Comparison of ENCODE assay signal across 8 mouse cellular contexts in genomic region chr7:45403532-45404261, GRCm38 (mm10). TPM values are rescaled to one million over a fixed set of nuclear protein-coding genes. Genes with fewer than 3 reads are reported as not detected.
DNase-seq lines count a peak whose midpoint lies in the region; ATAC-seq and TF ChIP-seq lines count a peak whose summit lies in the region.
"Had no signal": no experiment of that assay in that cellular context is flagged by ENCODE, and none has a peak within 500 bp of the region (broad histone marks: within the 10 kb centered on the region; RNA-seq: fewer than 3 reads in every experiment).

No protein-coding gene starts in this region.

- DNase-seq in liver (peak; percentile 77), G1E (ENCODE audit: low spot score) (no peak)
- peak; percentile 70 for DNase-seq in adrenal gland, postnatal 25 days
- DNase-seq in gastrocnemius, postnatal 10 days = peak; percentile 70
- peak; percentile 73 for DNase-seq in left cerebral cortex, postnatal 4 days
- DNase-seq in right cerebral cortex, postnatal 14 days = peak; percentile 69

- H3K27me3 ChIP-seq in liver, embryonic 12.5 days (replicated peaks) = peaks cover 56% of the 10 kb centered on the region
- H3K27me3 ChIP-seq in G1E (ENCODE audit: insufficient read depth, low read length) = peaks cover 46% of the 10 kb centered on the region

- no peak overlapping the region for H3K9ac ChIP-seq in liver, embryonic 12.5 days
- H3K9ac ChIP-seq: heart, embryonic 15.5 days had no signal

- no peak for ATAC-seq in liver, embryonic 12.5 days
- ATAC-seq in G1E (ENCODE audit: extremely low read depth, insufficient number of reproducible peaks, low FRiP score, poor library complexity, severe bottlenecking) = no peak

- H3K27ac ChIP-seq in liver, embryonic 12.5 days = no peak overlapping the region
- H3K27ac ChIP-seq: heart, embryonic 15.5 days had no signal

- intact Hi-C loops in left cerebral cortex, postnatal 4 days (cut with DNase I) = no loop called here

- peaks cover 8% of the 10 kb centered on the region; the same call in 1 of the 2 replicates for H3K4me1 ChIP-seq in liver, embryonic 12.5 days
- H3K4me1 ChIP-seq in G1E (ENCODE audit: insufficient read depth, low read depth, low read length) = peaks cover 13% of the 10 kb centered on the region

- no peak overlapping the region for H3K4me3 ChIP-seq in liver, embryonic 12.5 days
- H3K4me3 ChIP-seq in G1E (ENCODE audit: low read depth, low read length) = no peak overlapping the region
- H3K4me3 ChIP-seq: heart, embryonic 15.5 days had no signal

- WGBS in liver, embryonic 12.5 days (ENCODE audit: insufficient replicate concordance) = 40% methylated on average over 6 of the region's 6 CpGs

- no peaks in the 10 kb centered on the region for H3K36me3 ChIP-seq in liver, embryonic 12.5 days
- H3K36me3 ChIP-seq in G1E (replicated peaks) = no peaks in the 10 kb centered on the region
- H3K36me3 ChIP-seq: heart, embryonic 15.5 days had no signal

- H3K9me3 ChIP-seq in liver, embryonic 12.5 days (replicated peaks) = no peaks in the 10 kb centered on the region
- peaks cover 15% of the 10 kb centered on the region for H3K9me3 ChIP-seq in G1E (replicated peaks)
- H3K9me3 ChIP-seq: heart, embryonic 15.5 days had no signal

- peak; percentile 46; the same call in 1 of the 2 replicates for TF ChIP-seq CTCF in G1E (IDR thresholded peaks at IDR 0.05; ENCODE audit: low read depth, low read length)

- H3K4me2 ChIP-seq in liver, embryonic 12.5 days = no peak overlapping the region
- H3K4me2 ChIP-seq: heart, embryonic 15.5 days had no signal

RNA-seq across cellular contexts. Expression of gene Kcna7, which starts 1.8 kb away (rescaled TPM):
- polyA plus RNA-seq in liver, embryonic 12.5 days (2016; fragmentation: Nextera tagmentation; extraction: Ambion mirVana) = 0.05 and 0.10 TPM in 2 replicates
- total RNA-seq in G1E (2014; fragmentation: Nextera tagmentation) (not detected in 2 replicates), G1E (2017) (0.05 TPM in 1 of 2 replicates, not detected in the other)
- polyA plus RNA-seq in G1E (2012) = not detected in 2 replicates
- not detected in 2 replicates for total RNA-seq in adrenal gland, postnatal 25 days (2021)
- 10 to 100 TPM; 25.4 to 29.6 TPM for total RNA-seq in gastrocnemius, postnatal 10 days (2021)
- total RNA-seq in left cerebral cortex, postnatal 4 days (2021) = under 1 TPM in 1 of 2 experiments, not detected in 1; 0.16 TPM

RNA-seq across cellular contexts. Expression of gene Snrnp70, which starts 8.2 kb away (rescaled TPM):
- polyA plus RNA-seq in liver, embryonic 12.5 days (2016; fragmentation: Nextera tagmentation; extraction: Ambion mirVana) = 170 and 179 TPM in 2 replicates
- 154 and 174 TPM in 2 replicates for total RNA-seq in G1E (2014; fragmentation: Nextera tagmentation)
- total RNA-seq in G1E (2017) = 319 and 333 TPM in 2 replicates
- 754 and 1,054 TPM in 2 replicates for polyA plus RNA-seq in G1E (2012)
- 361 and 425 TPM in 2 replicates for total RNA-seq in adrenal gland, postnatal 25 days (2021)
- total RNA-seq in gastrocnemius, postnatal 10 days (2021) = 100 to 1,000 TPM; 123 to 156 TPM
- 100 to 1,000 TPM; 453 to 460 TPM for total RNA-seq in left cerebral cortex, postnatal 4 days (2021)

RNA-seq across cellular contexts. Expression of gene Ntf5, which starts 9.8 kb away (rescaled TPM):
- polyA plus RNA-seq in liver, embryonic 12.5 days (2016; fragmentation: Nextera tagmentation; extraction: Ambion mirVana) = 0.81 and 0.87 TPM in 2 replicates
- total RNA-seq in G1E (2014; fragmentation: Nextera tagmentation) (not detected in 2 replicates), G1E (2017) (0.23 and 0.60 TPM in 2 replicates)
- polyA plus RNA-seq in G1E (2012) = 0.16 and 0.33 TPM in 2 replicates
- total RNA-seq in adrenal gland, postnatal 25 days (2021) = not detected in 2 replicates
- total RNA-seq in gastrocnemius, postnatal 10 days (2021) = 1 to 10 TPM; 1.4 to 1.8 TPM
- total RNA-seq in left cerebral cortex, postnatal 4 days (2021) = under 1 TPM in 1 of 2 experiments, not detected in 1; 0.30 TPM

RNA-seq across cellular contexts. Expression of gene Lhb, which starts 16.9 kb away (rescaled TPM):
- not detected in 2 replicates for polyA plus RNA-seq in liver, embryonic 12.5 days (2016; fragmentation: Nextera tagmentation; extraction: Ambion mirVana)
- total RNA-seq in G1E (2014; fragmentation: Nextera tagmentation) (not detected in 2 replicates), G1E (2017) (not detected in 2 replicates)
- not detected in 2 replicates for polyA plus RNA-seq in G1E (2012)
- not detected in 2 replicates for total RNA-seq in adrenal gland, postnatal 25 days (2021)
- total RNA-seq in gastrocnemius, postnatal 10 days (2021) = not detected
- not detected for total RNA-seq in left cerebral cortex, postnatal 4 days (2021)
- polyA plus RNA-seq: heart, embryonic 15.5 days had no signal

RNA-seq across cellular contexts. Expression of gene Gys1, which starts 30.9 kb away (rescaled TPM):
- polyA plus RNA-seq in liver, embryonic 12.5 days (2016; fragmentation: Nextera tagmentation; extraction: Ambion mirVana) = 8.6 and 10.2 TPM in 2 replicates
- 39.4 and 44.8 TPM in 2 replicates for total RNA-seq in G1E (2014; fragmentation: Nextera tagmentation)
- 18.8 and 22.1 TPM in 2 replicates for total RNA-seq in G1E (2017)
- polyA plus RNA-seq in G1E (2012) = 34.3 and 36.7 TPM in 2 replicates
- total RNA-seq in adrenal gland, postnatal 25 days (2021) = 39.4 and 44.2 TPM in 2 replicates
- 100 to 1,000 TPM; 142 to 150 TPM for total RNA-seq in gastrocnemius, postnatal 10 days (2021)
- total RNA-seq in left cerebral cortex, postnatal 4 days (2021) = 10 to 100 TPM; 17.8 to 18.7 TPM

Comparison
In these comparisons a context has a peak if more than half of its experiments do, and no peak if none do; other contexts are left out.
1. RNA of gene Kcna7, which starts 1.8 kb away (total RNA-seq): 25.4 to 29.6 TPM in gastrocnemius, postnatal 10 days; 0.16 TPM in left cerebral cortex, postnatal 4 days, 0.05 TPM in G1E and not detected in adrenal gland, postnatal 25 days; every median in the first group is over 10 times any median in the second.